Mouse (Mus musculus): ENCODE data around the gene Kmt2c. TPM values are rescaled to one million over a fixed set of nuclear protein-coding genes. Genes with fewer than 3 reads are reported as not detected.

The Kmt2c gene
- total and polyA plus RNA-seq, 3 experiments, result 5.3 to 156 (median 50.2) TPM

DNA sequence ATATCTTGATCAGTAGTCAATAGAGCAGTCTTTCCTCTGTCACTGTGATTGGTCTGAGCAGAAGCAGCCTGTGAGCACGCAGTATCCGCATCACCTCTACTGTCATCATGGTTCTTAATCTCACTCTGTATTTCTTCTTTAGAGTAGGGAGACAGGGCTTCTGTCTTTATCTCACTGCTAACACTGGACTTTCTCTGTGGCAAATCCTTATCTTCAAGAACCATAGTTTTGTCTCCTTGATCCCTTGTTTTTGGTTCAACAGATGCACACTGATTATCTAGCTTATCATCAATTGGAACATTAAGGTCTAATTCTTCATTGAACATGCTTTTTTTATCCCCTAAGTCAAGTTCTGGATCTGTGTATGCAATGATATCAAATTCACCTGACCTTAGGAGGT lies 188.4 kb downstream of the Kmt2c start:
- ATAC-seq (ENCODE audit: extremely low read depth, insufficient number of reproducible peaks, low FRiP score, poor library complexity, severe bottlenecking) (peak; percentile 66), DNase-seq (ENCODE audit: low spot score) (no peak)
- Histone ChIP-seq H3K4me3 (ENCODE audit: low read depth, low read length) (no peak overlapping the region), H3K4me1 (ENCODE audit: insufficient read depth, low read depth, low read length) (peaks cover 11% of the 10 kb centered on the region), H3K36me3 (replicated peaks) (peaks cover 50% of the 10 kb centered on the region), H3K9me3 (replicated peaks) (no peaks in the 10 kb centered on the region), H3K27me3 (ENCODE audit: insufficient read depth, low read length) (no peaks in the 10 kb centered on the region)
- TF ChIP-seq GATA2 (IDR thresholded peaks at IDR 0.05; ENCODE audit: borderline replicate concordance, low read depth, low read length), result no peak
- TF ChIP-seq GATA1 (IDR thresholded peaks at IDR 0.05; ENCODE audit: borderline replicate concordance, low read length), result no peak
- no peak for TF ChIP-seq POLR2AphosphoS5 (IDR thresholded peaks at IDR 0.05; ENCODE audit: insufficient replicate concordance, low read depth, low read length)
- TF ChIP-seq CTCF (IDR thresholded peaks at IDR 0.05; ENCODE audit: low read depth, low read length), result no peak
- 0 out of 2 replicates have a peak, but pooled peaks have one; percentile 24 for TF ChIP-seq TAL1 (conservative IDR thresholded peaks at IDR 0.05; ENCODE audit: low read depth, low read length)

DNA sequence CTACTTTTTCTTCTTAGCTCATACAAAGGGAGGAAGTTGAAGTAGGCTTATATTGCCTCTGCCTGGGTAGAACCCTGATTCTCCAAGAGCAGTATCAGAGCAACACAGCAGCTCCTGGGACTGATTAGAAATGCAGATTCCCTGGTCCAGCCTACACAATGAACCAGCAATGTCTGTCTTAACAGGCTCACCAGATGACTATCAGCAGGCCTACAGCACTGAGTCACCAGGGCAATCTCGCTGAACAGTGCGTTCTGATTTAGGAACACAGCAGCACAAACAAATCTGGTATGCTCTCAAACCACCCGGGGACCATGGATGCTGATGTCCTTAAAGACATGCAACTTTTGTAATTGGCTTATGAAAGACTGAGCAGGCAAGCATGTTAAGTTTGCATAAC lies 201.8 kb downstream of the Kmt2c start:
- no peak overlapping the region for H3K4me3 ChIP-seq (ENCODE audit: low read depth, low read length)
- TF ChIP-seq GATA2 (IDR thresholded peaks at IDR 0.05; ENCODE audit: borderline replicate concordance, low read depth, low read length), result no peak
- TF ChIP-seq TAL1 (conservative IDR thresholded peaks at IDR 0.05; ENCODE audit: low read depth, low read length), result peak; percentile 33; the same call in 1 of the 2 replicates
- TF ChIP-seq CTCF (IDR thresholded peaks at IDR 0.05; ENCODE audit: low read depth, low read length), result no peak
- no peak for TF ChIP-seq GATA1 (IDR thresholded peaks at IDR 0.05; ENCODE audit: borderline replicate concordance, low read length)
- TF ChIP-seq POLR2AphosphoS5 (IDR thresholded peaks at IDR 0.05; ENCODE audit: insufficient replicate concordance, low read depth, low read length), result no peak
- no peaks in the 10 kb centered on the region for H3K9me3 ChIP-seq (replicated peaks)
- H3K4me1 ChIP-seq (ENCODE audit: insufficient read depth, low read depth, low read length), result peaks cover 3% of the 10 kb centered on the region; the same call in 1 of the 2 replicates
- H3K27me3 ChIP-seq (ENCODE audit: insufficient read depth, low read length), result no peaks in the 10 kb centered on the region
- DNase-seq (ENCODE audit: low spot score) (no peak), ATAC-seq (ENCODE audit: extremely low read depth, insufficient number of reproducible peaks, low FRiP score, poor library complexity, severe bottlenecking) (peak; percentile 77)
- peaks cover 61% of the 10 kb centered on the region for H3K36me3 ChIP-seq (replicated peaks)

DNA sequence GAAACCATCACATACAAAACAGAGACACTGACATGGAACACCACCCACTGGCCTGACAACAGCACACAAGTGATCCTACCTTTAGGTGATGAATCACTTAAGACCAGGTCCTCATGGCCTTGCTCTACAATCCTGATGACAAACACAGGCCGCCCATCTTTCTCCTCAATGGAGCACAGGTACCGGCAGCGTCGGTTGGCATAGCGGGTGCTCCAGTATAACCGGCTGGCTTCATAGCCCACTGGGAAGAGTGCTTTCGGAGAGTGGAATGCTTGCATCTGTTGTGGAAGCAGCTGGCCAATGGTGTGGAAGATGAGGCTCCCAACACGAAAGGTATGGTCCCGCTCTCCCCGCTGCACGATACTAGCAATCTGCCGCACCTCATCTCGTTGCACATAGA lies 214.6 kb downstream of the Kmt2c start:
- Histone ChIP-seq H3K4me1 (ENCODE audit: insufficient read depth, low read depth, low read length) (no peaks in the 10 kb centered on the region), H3K36me3 (replicated peaks) (peaks cover 86% of the 10 kb centered on the region), H3K27me3 (ENCODE audit: insufficient read depth, low read length) (no peaks in the 10 kb centered on the region), H3K9me3 (replicated peaks) (no peaks in the 10 kb centered on the region), H3K4me3 (ENCODE audit: low read depth, low read length) (no peak overlapping the region)
- no peak for TF ChIP-seq GATA2 (IDR thresholded peaks at IDR 0.05; ENCODE audit: borderline replicate concordance, low read depth, low read length)
- no peak for TF ChIP-seq CTCF (IDR thresholded peaks at IDR 0.05; ENCODE audit: low read depth, low read length)
- no peak for TF ChIP-seq TAL1 (conservative IDR thresholded peaks at IDR 0.05; ENCODE audit: low read depth, low read length)
- TF ChIP-seq POLR2AphosphoS5 (IDR thresholded peaks at IDR 0.05; ENCODE audit: insufficient replicate concordance, low read depth, low read length), result no peak
- no peak for TF ChIP-seq GATA1 (IDR thresholded peaks at IDR 0.05; ENCODE audit: borderline replicate concordance, low read length)
- DNase-seq (ENCODE audit: low spot score) (no peak), ATAC-seq (ENCODE audit: extremely low read depth, insufficient number of reproducible peaks, low FRiP score, poor library complexity, severe bottlenecking) (no peak)

DNA sequence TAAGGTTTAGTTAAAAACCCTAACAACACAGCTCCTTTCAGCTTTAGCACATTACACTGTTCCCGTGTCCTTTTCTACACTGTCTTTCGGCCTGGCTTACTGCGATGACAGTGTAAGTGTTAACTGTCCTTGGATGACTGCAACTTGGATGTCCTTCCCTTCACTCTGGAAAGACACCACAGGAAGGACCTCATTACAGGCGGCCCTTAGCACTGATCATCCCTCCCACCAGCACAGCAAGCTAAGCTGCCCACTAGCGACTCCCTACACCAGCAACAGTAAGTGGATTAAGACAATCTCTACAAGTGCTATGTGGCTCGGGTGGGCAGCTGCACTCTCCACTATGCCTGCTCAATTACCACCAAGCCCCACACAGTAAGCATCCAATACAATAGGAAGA lies 222.2 kb downstream of the Kmt2c start:
- H3K4me1 ChIP-seq (ENCODE audit: insufficient read depth, low read depth, low read length), result no peaks in the 10 kb centered on the region
- no peaks in the 10 kb centered on the region for H3K27me3 ChIP-seq (ENCODE audit: insufficient read depth, low read length)
- TF ChIP-seq GATA2 (IDR thresholded peaks at IDR 0.05; ENCODE audit: borderline replicate concordance, low read depth, low read length) (no peak), POLR2AphosphoS5 (IDR thresholded peaks at IDR 0.05; ENCODE audit: insufficient replicate concordance, low read depth, low read length) (no peak), GATA1 (IDR thresholded peaks at IDR 0.05; ENCODE audit: borderline replicate concordance, low read length) (no peak), TAL1 (conservative IDR thresholded peaks at IDR 0.05; ENCODE audit: low read depth, low read length) (no peak), CTCF (IDR thresholded peaks at IDR 0.05; ENCODE audit: low read depth, low read length) (no peak)
- ATAC-seq (ENCODE audit: extremely low read depth, insufficient number of reproducible peaks, low FRiP score, poor library complexity, severe bottlenecking) (no peak), DNase-seq (ENCODE audit: low spot score) (no peak)
- no peak overlapping the region for H3K4me3 ChIP-seq (ENCODE audit: low read depth, low read length)
- H3K9me3 ChIP-seq (replicated peaks), result no peaks in the 10 kb centered on the region
- peaks cover 79% of the 10 kb centered on the region for H3K36me3 ChIP-seq (replicated peaks)

DNA sequence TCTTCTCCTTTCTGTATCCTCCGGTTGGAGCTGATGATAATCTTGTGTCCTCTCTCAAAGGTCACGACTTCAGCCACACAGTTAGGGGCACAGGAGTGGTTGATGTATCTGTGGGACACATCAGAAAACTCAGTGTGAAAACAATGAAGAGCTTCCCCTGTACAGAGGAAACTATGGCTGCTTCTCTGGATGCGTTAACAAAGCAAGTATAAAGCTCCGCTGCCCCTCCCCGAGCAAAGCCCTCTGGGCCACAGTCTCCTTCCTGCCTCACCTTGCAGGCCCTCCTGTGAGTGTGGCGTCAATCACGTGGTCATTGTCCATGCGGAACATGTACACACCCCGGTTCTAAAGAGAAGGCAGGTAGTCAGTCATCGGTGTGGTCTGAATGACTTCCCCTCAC lies 223.0 kb downstream of the Kmt2c start:
- H3K9me3 ChIP-seq (replicated peaks), result no peaks in the 10 kb centered on the region
- DNase-seq (ENCODE audit: low spot score) (no peak), ATAC-seq (ENCODE audit: extremely low read depth, insufficient number of reproducible peaks, low FRiP score, poor library complexity, severe bottlenecking) (no peak)
- no peak overlapping the region for H3K4me3 ChIP-seq (ENCODE audit: low read depth, low read length)
- no peaks in the 10 kb centered on the region for H3K4me1 ChIP-seq (ENCODE audit: insufficient read depth, low read depth, low read length)
- TF ChIP-seq GATA1 (IDR thresholded peaks at IDR 0.05; ENCODE audit: borderline replicate concordance, low read length), result no peak
- TF ChIP-seq GATA2 (IDR thresholded peaks at IDR 0.05; ENCODE audit: borderline replicate concordance, low read depth, low read length), result no peak
- TF ChIP-seq POLR2AphosphoS5 (IDR thresholded peaks at IDR 0.05; ENCODE audit: insufficient replicate concordance, low read depth, low read length), result no peak
- TF ChIP-seq CTCF (IDR thresholded peaks at IDR 0.05; ENCODE audit: low read depth, low read length), result no peak
- TF ChIP-seq TAL1 (conservative IDR thresholded peaks at IDR 0.05; ENCODE audit: low read depth, low read length), result no peak
- H3K27me3 ChIP-seq (ENCODE audit: insufficient read depth, low read length), result no peaks in the 10 kb centered on the region
- H3K36me3 ChIP-seq (replicated peaks), result peaks cover 78% of the 10 kb centered on the region

DNA sequence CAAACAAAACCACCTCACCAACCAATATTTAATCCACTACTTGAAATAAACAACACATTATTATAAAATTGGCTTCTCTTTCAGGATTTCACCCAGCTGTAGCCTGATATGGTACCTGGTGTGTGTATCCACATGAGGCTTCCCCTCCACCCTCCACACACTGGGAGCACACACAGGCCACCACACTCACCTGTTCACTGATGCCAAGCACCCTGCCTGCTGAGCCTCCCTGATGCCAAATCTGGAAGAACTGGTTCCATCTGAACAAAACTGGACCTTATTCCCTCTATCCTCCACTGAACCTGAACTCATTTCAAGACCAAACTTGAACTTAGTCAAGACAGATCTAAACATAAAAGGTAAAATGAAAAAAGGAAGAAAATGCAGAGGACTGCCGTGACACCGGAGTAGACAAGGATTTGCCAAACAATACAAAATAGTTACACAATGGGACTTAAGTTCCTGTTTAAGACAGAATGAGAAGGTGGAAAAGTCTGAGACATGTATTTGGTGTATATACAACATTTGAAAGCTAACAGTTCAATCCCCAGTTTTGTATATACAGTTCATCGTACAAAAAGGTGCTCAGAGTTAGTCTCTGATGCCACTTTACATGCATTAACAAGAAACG lies 230.2 kb downstream of the Kmt2c start:
- ATAC-seq (ENCODE audit: extremely low read depth, insufficient number of reproducible peaks, low FRiP score, poor library complexity, severe bottlenecking) (no peak), DNase-seq (ENCODE audit: low spot score) (no peak)
- no peak overlapping the region for H3K4me3 ChIP-seq (ENCODE audit: low read depth, low read length)
- peaks cover 29% of the 10 kb centered on the region for H3K36me3 ChIP-seq (replicated peaks)
- TF ChIP-seq POLR2AphosphoS5 (IDR thresholded peaks at IDR 0.05; ENCODE audit: insufficient replicate concordance, low read depth, low read length), result no peak
- no peak for TF ChIP-seq TAL1 (conservative IDR thresholded peaks at IDR 0.05; ENCODE audit: low read depth, low read length)
- TF ChIP-seq GATA2 (IDR thresholded peaks at IDR 0.05; ENCODE audit: borderline replicate concordance, low read depth, low read length), result no peak
- no peak for TF ChIP-seq CTCF (IDR thresholded peaks at IDR 0.05; ENCODE audit: low read depth, low read length)
- TF ChIP-seq GATA1 (IDR thresholded peaks at IDR 0.05; ENCODE audit: borderline replicate concordance, low read length), result no peak
- no peaks in the 10 kb centered on the region for H3K9me3 ChIP-seq (replicated peaks)
- H3K27me3 ChIP-seq (ENCODE audit: insufficient read depth, low read length), result 0 out of 2 replicates have a peak, but pooled peaks cover under 1% of the 10 kb centered on the region
- H3K4me1 ChIP-seq (ENCODE audit: insufficient read depth, low read depth, low read length), result no peaks in the 10 kb centered on the region
